ENCODE assay signal across 26 mouse cellular contexts in genomic region chr4:62825256-62825655, GRCm38 (mm10).
DNase-seq lines count a peak whose midpoint lies in the region; ATAC-seq lines count a peak whose summit lies in the region.
"Had no signal": no experiment of that assay in that cellular context is flagged by ENCODE, and none has a peak within 500 bp of the region (broad histone marks: within the 10 kb centered on the region; RNA-seq: fewer than 3 reads in every experiment).

No protein-coding gene starts in this region.

- H3K27me3 ChIP-seq in embryonic facial prominence, embryonic 12.5 days: no peaks in the 10 kb centered on the region
- H3K27me3 ChIP-seq in embryonic facial prominence, embryonic 10.5 days (replicated peaks; ENCODE audit: low read depth, poor library complexity, severe bottlenecking): no peaks in the 10 kb centered on the region
- no peaks in the 10 kb centered on the region for H3K27me3 ChIP-seq in hindbrain, embryonic 13.5 days
- no peaks in the 10 kb centered on the region for H3K27me3 ChIP-seq in hindbrain, embryonic 16.5 days (replicated peaks; ENCODE audit: control insufficient read depth, insufficient read depth, low read length)
- H3K27me3 ChIP-seq in midbrain, embryonic 15.5 days (replicated peaks): no peaks in the 10 kb centered on the region
- no peaks in the 10 kb centered on the region for H3K27me3 ChIP-seq in midbrain, embryonic 10.5 days (ENCODE audit: low read depth, poor library complexity, severe bottlenecking)
- H3K27me3 ChIP-seq: embryonic facial prominence, embryonic 15.5 days; liver, embryonic 15.5 days; lung, embryonic 15.5 days had no signal

- no peak overlapping the region for H3K4me2 ChIP-seq in embryonic facial prominence, embryonic 12.5 days (replicated peaks)
- H3K4me2 ChIP-seq in hindbrain, embryonic 13.5 days: no peak overlapping the region
- no peak overlapping the region for H3K4me2 ChIP-seq in hindbrain, embryonic 16.5 days (ENCODE audit: low read length)
- H3K4me2 ChIP-seq in midbrain, embryonic 15.5 days: no peak overlapping the region
- H3K4me2 ChIP-seq: embryonic facial prominence, embryonic 15.5 days; liver, embryonic 15.5 days; lung, embryonic 15.5 days; neural tube, embryonic 12.5 days had no signal

- H3K4me3 ChIP-seq in embryonic facial prominence, embryonic 12.5 days: no peak overlapping the region
- H3K4me3 ChIP-seq in embryonic facial prominence, embryonic 10.5 days: no peak overlapping the region
- H3K4me3 ChIP-seq in hindbrain, embryonic 13.5 days: no peak overlapping the region
- no peak overlapping the region for H3K4me3 ChIP-seq in hindbrain, embryonic 16.5 days (ENCODE audit: low read length)
- H3K4me3 ChIP-seq in midbrain, embryonic 15.5 days: no peak overlapping the region
- H3K4me3 ChIP-seq in midbrain, embryonic 10.5 days: no peak overlapping the region
- H3K4me3 ChIP-seq: embryonic facial prominence, embryonic 15.5 days; forebrain, embryonic 10.5 days; gastrocnemius, adult 2 months; layer of hippocampus, adult 2 months; liver, embryonic 15.5 days; lung, embryonic 15.5 days; megakaryocyte, embryonic 14.5 days; neural tube, embryonic 12.5 days had no signal

- no peaks in the 10 kb centered on the region for H3K36me3 ChIP-seq in embryonic facial prominence, embryonic 12.5 days
- no peaks in the 10 kb centered on the region for H3K36me3 ChIP-seq in embryonic facial prominence, embryonic 10.5 days (replicated peaks)
- H3K36me3 ChIP-seq in hindbrain, embryonic 13.5 days: no peaks in the 10 kb centered on the region
- H3K36me3 ChIP-seq in hindbrain, embryonic 16.5 days (ENCODE audit: control insufficient read depth, insufficient read depth, low read length): no peaks in the 10 kb centered on the region
- no peaks in the 10 kb centered on the region for H3K36me3 ChIP-seq in midbrain, embryonic 15.5 days (replicated peaks)
- no peaks in the 10 kb centered on the region for H3K36me3 ChIP-seq in midbrain, embryonic 10.5 days
- H3K36me3 ChIP-seq: embryonic facial prominence, embryonic 15.5 days; forebrain, embryonic 10.5 days; liver, embryonic 15.5 days; lung, embryonic 15.5 days; neural tube, embryonic 12.5 days had no signal

- ATAC-seq in embryonic facial prominence, embryonic 12.5 days (ENCODE audit: insufficient number of reproducible peaks, insufficient read depth, low FRiP score, low TSS enrichment): no peak
- no peak for ATAC-seq in hindbrain, embryonic 13.5 days (ENCODE audit: low FRiP score)
- no peak; the same call in 1 of the 2 replicates for ATAC-seq in hindbrain, embryonic 16.5 days
- no peak for ATAC-seq in midbrain, embryonic 15.5 days (replicated peaks)
- no peak for ATAC-seq in erythroblast, adult 5-6 weeks (replicated peaks; ENCODE audit: low FRiP score, poor library complexity, severe bottlenecking)
- ATAC-seq: intestine, postnatal 0 days had no signal

- DNase-seq in embryonic facial prominence, embryonic 10.5 days (ENCODE audit: low spot score): no peak
- no peak for DNase-seq in midbrain, embryonic 10.5 days (ENCODE audit: low spot score)
- no peak for DNase-seq in urinary bladder, postnatal 14 days (ENCODE audit: low spot score)
- DNase-seq: adrenal gland, postnatal 14 days; cerebellum, adult 2 months; cerebellum, postnatal 25 days; gastrocnemius, adult 2 months; layer of hippocampus, postnatal 36 days; liver; lung, postnatal 36 days; right cerebral cortex, adult 18-20 months; thymus, adult 18-20 months; thymus, postnatal 36 days had no signal

- no peak overlapping the region for H3K9ac ChIP-seq in embryonic facial prominence, embryonic 12.5 days
- H3K9ac ChIP-seq in hindbrain, embryonic 13.5 days: no peak overlapping the region
- H3K9ac ChIP-seq in hindbrain, embryonic 16.5 days (ENCODE audit: low read depth, low read length): no peak overlapping the region
- no peak overlapping the region for H3K9ac ChIP-seq in midbrain, embryonic 15.5 days
- H3K9ac ChIP-seq: embryonic facial prominence, embryonic 15.5 days; liver, embryonic 15.5 days; lung, embryonic 15.5 days; neural tube, embryonic 12.5 days had no signal

- peak overlapping the region; percentile 56 for H3K27ac ChIP-seq in embryonic facial prominence, embryonic 12.5 days
- H3K27ac ChIP-seq in embryonic facial prominence, embryonic 10.5 days (replicated peaks): no peak overlapping the region; the same call in 1 of the 2 replicates
- peak overlapping the region; percentile 74 for H3K27ac ChIP-seq in hindbrain, embryonic 13.5 days
- H3K27ac ChIP-seq in hindbrain, embryonic 16.5 days (ENCODE audit: low read depth, low read length): no peak overlapping the region
- peak overlapping the region; percentile 55; the same call in 1 of the 2 replicates for H3K27ac ChIP-seq in midbrain, embryonic 15.5 days
- no peak overlapping the region for H3K27ac ChIP-seq in midbrain, embryonic 10.5 days (replicated peaks)
- H3K27ac ChIP-seq: embryonic facial prominence, embryonic 15.5 days; forebrain, embryonic 10.5 days; gastrocnemius, adult 2 months; layer of hippocampus, adult 2 months; liver, embryonic 15.5 days; lung, embryonic 15.5 days; neural tube, embryonic 12.5 days had no signal

- H3K9me3 ChIP-seq in embryonic facial prominence, embryonic 12.5 days: no peaks in the 10 kb centered on the region
- no peaks in the 10 kb centered on the region for H3K9me3 ChIP-seq in embryonic facial prominence, embryonic 10.5 days
- no peaks in the 10 kb centered on the region for H3K9me3 ChIP-seq in hindbrain, embryonic 13.5 days
- no peaks in the 10 kb centered on the region for H3K9me3 ChIP-seq in hindbrain, embryonic 16.5 days (ENCODE audit: control insufficient read depth, low read length)
- no peaks in the 10 kb centered on the region for H3K9me3 ChIP-seq in midbrain, embryonic 15.5 days
- no peaks in the 10 kb centered on the region for H3K9me3 ChIP-seq in midbrain, embryonic 10.5 days (replicated peaks)
- H3K9me3 ChIP-seq: embryonic facial prominence, embryonic 15.5 days; forebrain, embryonic 10.5 days; liver, embryonic 15.5 days; lung, embryonic 15.5 days; neural tube, embryonic 12.5 days had no signal

- 71% methylated on average over 5 of the region's 5 CpGs for WGBS in embryonic facial prominence, embryonic 12.5 days
- WGBS in embryonic facial prominence, embryonic 10.5 days: 83% methylated on average over 5 of the region's 5 CpGs
- 72% methylated on average over 5 of the region's 5 CpGs for WGBS in hindbrain, embryonic 13.5 days
- 67% methylated on average over 5 of the region's 5 CpGs for WGBS in hindbrain, embryonic 16.5 days
- WGBS in midbrain, embryonic 15.5 days: 72% methylated on average over 5 of the region's 5 CpGs
- 86% methylated on average over 5 of the region's 5 CpGs for WGBS in midbrain, embryonic 10.5 days

- H3K4me1 ChIP-seq in embryonic facial prominence, embryonic 12.5 days: peaks cover 13% of the 10 kb centered on the region; the same call in 1 of the 2 replicates
- no peaks in the 10 kb centered on the region for H3K4me1 ChIP-seq in embryonic facial prominence, embryonic 10.5 days
- H3K4me1 ChIP-seq in hindbrain, embryonic 13.5 days (replicated peaks): peaks cover 28% of the 10 kb centered on the region
- H3K4me1 ChIP-seq in hindbrain, embryonic 16.5 days (ENCODE audit: control insufficient read depth, insufficient read depth, low read depth, low read length): peaks cover 10% of the 10 kb centered on the region
- H3K4me1 ChIP-seq in midbrain, embryonic 15.5 days: peaks cover 6% of the 10 kb centered on the region
- no peaks in the 10 kb centered on the region; the same call in 1 of the 2 replicates for H3K4me1 ChIP-seq in midbrain, embryonic 10.5 days
- H3K4me1 ChIP-seq: liver, embryonic 15.5 days; lung, embryonic 15.5 days; megakaryocyte, embryonic 14.5 days had no signal

Comparison
In these comparisons a context has a peak if more than half of its experiments do, and no peak if none do; other contexts are left out.
1. H3K27ac ChIP-seq: peak in embryonic facial prominence, embryonic 12.5 days (single experiment), hindbrain, embryonic 13.5 days (single experiment) and midbrain, embryonic 15.5 days (single experiment); none in embryonic facial prominence, embryonic 10.5 days (single experiment), hindbrain, embryonic 16.5 days (single experiment) and midbrain, embryonic 10.5 days (single experiment).